Mouse (Mus musculus) left cerebral cortex, postnatal 25 days (tissue): Measurements from ENCODE around the gene Lmtk2. TPM values are rescaled to one million over a fixed set of nuclear protein-coding genes. Genes with fewer than 3 reads are reported as not detected.

Source experiments
- DNase-seq, 2 experiments: peaks; one replicate each; pipeline ENCODE4 v3.0.0; 2022; ENCODE audit warnings: low spot score in 2 of 2, mixed read lengths in 1 of 2
- intact Hi-C: fragments of 180-260 bp; cut with DNase I; formaldehyde crosslinking; loops from one replicate; pipeline ENCODE4 v1.15.1; 2025
- total RNA-seq, 2 experiments: library from RNA; stranded (reverse); gene quantifications; 2 replicates each; pipeline ENCODE4 v1.2.3; 2021

Lmtk2 gene
- total RNA-seq, 2 experiments from 2014 or later = 163 to 171 TPM

DNA sequence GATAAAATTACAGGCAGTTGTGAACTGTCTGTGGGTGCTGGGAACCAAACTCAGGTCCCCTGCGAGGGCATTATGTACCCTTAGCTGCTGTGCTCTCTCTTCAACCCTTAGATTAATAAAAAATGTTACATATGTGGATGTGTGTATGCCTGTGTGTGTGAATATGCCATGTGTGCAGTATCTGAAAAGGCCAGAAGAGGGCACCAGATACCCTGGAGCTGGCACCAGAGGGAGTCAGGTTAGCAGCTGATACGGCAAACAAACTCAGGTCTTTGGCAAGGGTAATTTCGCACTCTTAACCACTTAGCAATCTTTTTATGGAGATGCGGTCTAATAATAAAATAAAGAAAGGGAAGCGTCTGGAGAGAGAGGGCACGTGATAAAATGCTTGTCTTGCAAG lies 102.2 kb downstream of the Lmtk2 start:
- intact Hi-C loops = no loop called here
- DNase-seq = no peak

DNA sequence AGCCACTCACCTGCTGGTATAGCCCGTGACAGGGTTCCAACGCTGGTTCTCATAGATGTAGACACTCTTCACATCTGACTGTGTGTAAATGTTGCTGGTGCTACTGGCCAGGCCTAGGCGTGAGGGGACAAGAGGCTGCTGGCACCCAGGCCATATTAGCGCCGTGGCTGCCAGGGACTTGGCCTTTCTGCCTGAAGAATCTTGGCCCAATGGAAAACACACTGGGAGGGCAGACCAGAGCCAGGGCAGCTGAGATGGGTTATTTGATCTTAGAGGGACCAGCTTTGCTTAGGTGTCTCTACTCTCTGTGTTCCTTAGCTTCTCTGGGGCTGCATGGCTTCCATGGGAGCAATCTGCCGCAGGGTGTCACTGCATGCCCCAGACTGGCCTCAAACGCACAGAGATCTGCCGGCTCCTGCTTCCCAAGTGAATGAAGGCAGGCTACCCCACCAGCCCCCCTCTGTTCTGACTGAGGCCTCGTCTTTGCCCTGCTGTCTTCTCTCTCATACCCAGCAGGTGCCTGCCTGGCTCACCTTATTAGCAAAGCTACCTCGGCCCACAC lies 103.2 kb downstream of the Lmtk2 start:
- no peak for DNase-seq
- intact Hi-C loops = no loop called here

DNA sequence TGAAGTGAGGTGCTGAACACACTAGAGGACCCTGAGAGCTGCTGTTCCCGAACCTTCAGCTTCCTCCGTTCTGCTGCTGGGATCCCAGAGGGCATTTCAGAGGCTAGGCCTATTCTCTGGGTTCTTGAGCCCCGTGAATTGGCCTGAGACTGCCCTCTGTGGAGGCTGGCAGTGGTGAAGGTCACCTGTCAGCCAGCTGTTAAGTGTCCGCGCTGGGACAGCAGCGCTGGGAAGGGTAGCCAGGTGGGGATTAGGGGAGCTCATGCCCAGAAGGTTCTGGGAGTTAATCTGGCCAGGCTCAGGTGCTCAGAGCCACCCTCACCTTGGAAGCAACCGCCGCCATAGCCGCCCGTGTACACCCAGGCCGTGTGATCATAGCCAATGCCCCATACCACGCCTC lies 104.1 kb downstream of the Lmtk2 start:
- intact Hi-C loops = no loop called here
- DNase-seq = no peak

DNA sequence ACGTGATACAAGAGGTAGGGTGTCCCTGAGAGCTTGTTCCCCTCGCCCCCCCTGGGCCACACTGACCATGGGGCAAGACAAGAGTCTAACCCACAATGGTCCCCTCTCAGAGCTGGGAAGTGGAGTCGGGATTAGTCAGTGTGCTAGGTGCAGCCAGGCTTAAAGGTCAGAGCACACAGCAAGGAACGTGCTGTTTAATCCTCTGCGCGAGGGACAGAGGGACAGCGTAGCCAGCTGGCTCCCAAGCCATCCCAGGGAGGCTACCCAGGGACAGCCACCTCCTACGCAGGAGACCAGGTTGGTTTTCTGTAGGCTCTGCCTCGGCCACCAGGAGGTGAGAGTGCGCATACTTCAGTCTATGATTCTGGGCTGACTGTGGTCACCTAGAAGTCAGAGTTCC lies 104.7 kb downstream of the Lmtk2 start:
- DNase-seq = no peak
- intact Hi-C loops = loop anchor here (5.0 kb wide), 1 partner anchor 532 kb away; no protein-coding TSS in a partner anchor

DNA sequence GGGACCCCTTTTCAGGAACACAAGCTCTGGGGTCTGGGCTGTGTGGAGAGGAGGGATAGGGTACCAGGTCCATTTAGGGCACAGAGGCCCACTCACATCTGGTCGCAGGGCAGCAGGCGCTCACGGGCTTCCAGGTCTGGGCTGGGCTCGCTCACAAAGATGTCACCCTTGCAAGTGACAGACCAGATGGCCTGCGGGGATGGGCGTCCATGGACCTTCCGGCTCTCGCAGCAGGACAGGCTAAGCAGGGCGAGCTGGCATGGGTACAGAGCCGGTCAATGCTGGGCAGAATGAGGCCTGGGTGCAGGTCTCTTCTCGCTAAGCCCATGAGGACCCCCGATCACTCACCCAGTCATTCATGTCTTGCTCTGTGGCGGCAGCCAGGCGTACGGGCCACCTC lies 105.8 kb downstream of the Lmtk2 start:
- DNase-seq = no peak
- intact Hi-C loops = loop anchor here (5.0 kb wide), 1 partner anchor 531 kb away; no protein-coding TSS in a partner anchor

DNA sequence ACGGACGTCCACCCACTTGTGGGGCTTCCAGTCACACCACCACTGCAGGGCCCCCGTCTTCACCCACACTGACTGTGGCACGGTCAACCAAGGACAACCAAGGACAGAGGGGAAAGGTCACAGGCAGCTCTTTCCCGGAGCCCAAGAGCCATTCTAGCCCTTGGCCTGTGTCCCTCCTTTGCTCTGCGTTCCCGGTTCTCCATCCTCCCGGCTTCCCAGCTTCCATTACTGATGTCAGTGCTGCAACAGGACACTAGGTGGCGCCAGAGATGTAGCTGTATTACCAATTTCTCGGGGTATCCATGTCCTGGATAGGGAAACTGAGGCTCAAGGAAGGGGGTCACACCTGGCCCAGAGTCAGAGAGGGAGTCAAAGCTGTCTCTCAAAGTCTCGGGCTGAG lies 107.2 kb downstream of the Lmtk2 start:
- DNase-seq = peak; percentile 50 to 52
- intact Hi-C loops = loop anchor here (5.0 kb wide), 1 partner anchor 530 kb away; no protein-coding TSS in a partner anchor

DNA sequence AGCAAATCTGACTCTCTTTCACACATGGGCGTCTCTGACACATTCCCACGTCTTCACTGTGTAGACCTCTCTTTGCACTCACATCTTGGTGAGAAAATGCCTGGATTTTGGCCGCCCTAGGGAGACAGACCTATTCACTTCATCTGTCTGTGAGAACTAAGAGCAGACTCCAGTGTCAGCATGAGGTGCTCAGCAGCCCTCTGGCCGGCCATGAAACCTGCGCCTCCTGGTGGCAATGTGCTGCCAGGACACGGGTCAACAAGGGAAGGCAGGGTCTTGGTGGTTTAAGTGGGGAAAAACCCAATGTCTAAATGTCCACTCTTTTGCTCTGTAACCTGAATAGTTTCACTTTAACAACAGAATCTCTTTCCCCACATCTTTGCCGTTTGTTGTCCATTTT lies 114.2 kb downstream of the Lmtk2 start:
- no peak for DNase-seq
- intact Hi-C loops = no loop called here

DNA sequence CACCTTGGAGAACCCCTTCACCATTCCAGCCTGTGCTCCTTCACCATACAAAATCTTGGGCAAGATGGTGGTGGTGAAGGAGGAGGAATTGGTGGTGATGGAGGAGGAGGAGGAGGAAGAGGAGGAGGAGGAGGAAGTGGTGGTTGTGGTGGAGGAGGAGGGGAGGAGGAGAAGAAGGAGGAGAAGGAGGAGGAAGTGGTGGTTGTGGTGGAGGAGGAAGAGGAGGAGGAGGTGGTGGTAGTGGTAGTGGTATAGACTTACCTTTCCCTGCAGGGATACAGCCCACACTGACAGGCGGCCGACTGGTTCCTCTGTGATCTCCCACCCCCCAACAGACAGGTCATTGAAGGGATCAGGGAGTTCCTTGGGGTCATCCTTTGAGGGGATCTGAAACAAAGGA lies 115.8 kb downstream of the Lmtk2 start:
- intact Hi-C loops = no loop called here
- no peak for DNase-seq

DNA sequence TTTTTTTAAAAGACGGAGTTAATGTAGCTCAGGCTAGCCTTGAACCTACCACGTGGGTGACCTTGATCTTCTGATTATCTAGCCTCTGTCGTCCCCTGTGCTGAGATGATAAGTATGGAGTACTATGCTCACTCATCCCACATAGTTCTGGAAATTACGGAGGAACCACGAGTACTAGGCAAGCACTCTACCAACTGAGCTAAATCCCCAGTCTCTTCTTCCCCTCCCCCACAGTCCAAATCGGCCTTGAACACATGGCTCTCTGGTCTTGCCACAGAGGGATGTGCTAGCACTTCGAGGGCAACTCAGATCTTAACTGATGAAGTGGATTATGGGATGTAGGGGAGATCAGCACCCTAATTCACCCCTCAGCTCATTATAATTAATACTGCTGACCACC lies 117.8 kb downstream of the Lmtk2 start:
- intact Hi-C loops = no loop called here
- no peak for DNase-seq

DNA sequence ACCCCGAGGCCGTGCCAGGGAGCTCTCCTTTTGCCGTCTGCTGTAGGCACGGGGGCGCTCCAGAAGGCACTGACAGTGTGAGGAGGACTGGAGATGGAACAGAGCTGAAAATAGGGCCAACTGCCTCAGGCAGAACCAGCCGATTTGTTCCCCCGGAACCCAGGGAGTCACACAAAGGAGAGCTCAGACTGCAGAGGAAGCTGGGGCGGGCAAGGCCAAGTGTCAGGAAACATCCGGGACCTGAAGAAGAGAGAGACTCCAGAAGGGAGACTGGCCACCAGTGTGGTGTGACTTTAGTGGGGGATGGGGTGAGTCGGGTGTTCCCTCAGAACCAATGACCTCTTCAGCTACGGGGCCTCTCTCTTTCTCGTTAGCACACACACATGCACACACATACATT lies 119.1 kb downstream of the Lmtk2 start:
- intact Hi-C loops = no loop called here
- no peak for DNase-seq

DNA sequence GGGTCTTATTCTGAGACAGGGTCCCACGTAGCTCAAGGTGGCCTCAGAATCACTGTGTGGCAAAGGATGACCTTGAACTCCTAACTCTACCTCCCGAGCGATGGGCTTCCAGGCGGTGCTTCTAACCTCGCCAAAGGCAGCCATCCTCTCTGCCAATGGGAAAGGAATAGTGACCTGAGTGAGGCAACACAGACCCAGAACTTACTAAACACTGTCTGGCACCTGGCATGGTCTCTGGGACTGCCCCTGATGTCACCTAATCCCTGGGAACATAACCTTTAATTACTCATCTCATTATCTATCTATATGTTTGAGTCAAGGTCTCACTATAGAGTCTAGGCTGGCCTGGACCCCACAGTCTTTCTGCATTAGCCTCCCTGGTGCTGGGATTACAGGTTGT lies 119.7 kb downstream of the Lmtk2 start:
- DNase-seq = no peak
- intact Hi-C loops = no loop called here

DNA sequence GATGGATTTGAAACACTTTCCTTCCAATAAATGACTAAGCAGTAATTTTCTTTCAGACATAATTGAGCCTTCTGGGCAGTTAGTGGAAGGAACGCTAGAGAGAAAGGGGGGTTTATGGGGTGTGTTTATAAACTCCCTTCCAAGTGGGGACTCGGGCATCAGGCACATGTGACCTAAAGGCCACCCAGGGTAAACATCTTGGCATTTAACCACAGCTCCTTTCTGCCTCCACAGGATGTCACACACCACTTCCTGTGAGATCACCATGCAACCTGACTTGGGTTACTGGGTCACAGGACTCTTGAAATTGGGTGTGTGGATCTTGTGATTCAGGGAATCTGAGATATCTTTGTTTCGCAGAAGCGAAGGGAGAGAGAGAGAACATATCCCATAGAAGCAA lies 121.1 kb downstream of the Lmtk2 start:
- intact Hi-C loops = no loop called here
- no peak for DNase-seq

DNA sequence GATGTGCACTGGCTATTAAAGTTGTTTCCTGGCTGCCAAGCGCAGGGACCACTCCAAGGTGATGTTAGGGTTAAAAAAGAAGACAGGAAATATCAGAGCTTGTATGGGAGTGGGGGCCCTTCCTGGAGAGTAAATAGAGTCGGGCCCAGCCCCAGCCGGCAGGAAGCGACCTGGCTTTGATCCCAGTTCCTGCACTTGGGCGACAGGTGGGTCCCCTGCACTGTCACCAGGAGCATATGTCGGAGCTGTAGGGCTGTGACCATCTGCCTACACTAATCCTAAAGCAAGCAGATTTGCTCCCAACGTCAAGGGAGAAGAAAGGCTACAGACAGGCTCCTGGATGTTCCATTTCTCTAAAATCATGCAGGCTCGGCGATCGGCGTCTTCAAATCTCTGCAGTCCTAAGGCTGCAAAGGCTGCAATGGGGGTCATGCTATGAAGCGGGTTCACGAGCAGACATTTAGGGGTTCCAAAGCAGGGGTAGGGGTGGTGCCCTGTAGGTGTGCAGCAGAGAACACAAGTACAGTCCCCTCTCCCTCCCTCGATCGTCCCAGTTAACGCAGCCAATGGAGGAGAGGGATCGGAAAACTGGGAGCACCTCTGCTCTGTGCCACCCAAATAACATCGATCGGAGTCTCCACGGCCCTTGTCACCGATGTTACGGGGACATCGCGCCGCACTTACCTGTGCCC lies 122.7 kb downstream of the Lmtk2 start:
- no peak for DNase-seq

DNA sequence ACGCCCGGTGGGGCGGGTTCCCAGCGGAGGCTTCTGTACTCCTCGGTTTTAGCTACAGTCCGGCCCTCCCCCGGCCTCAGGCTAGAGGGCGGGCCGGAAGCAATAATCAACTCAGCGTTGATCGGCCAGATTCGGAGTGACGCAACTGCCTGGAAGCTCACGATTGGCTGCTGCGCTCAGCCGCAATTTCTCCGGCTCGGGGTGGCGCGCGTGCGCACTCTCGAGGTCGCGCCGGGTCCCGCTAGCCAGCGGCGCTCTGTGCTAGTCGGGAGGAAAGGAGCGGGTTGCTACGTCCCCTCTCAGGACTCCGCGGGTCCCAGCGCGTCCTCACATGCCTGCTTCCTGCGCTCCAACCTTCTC lies 123.2 kb downstream of the Lmtk2 start, which contains the start of gene Tecpr1:
TSS of gene Tecpr1 (minus strand) at position 113 of the 360 bp plus-strand sequence.
- intact Hi-C loops = loop anchor here (2.0 kb wide), 1 partner anchor 33 kb away; no protein-coding TSS in a partner anchor
- peak; percentile 94 to 98 for DNase-seq

More for the DNA sequence above, 122.7 kb downstream of the Lmtk2 start:
- intact Hi-C loops = loop anchor here (2.0 kb wide), 1 partner anchor 34 kb away; no protein-coding TSS in a partner anchor

DNA sequence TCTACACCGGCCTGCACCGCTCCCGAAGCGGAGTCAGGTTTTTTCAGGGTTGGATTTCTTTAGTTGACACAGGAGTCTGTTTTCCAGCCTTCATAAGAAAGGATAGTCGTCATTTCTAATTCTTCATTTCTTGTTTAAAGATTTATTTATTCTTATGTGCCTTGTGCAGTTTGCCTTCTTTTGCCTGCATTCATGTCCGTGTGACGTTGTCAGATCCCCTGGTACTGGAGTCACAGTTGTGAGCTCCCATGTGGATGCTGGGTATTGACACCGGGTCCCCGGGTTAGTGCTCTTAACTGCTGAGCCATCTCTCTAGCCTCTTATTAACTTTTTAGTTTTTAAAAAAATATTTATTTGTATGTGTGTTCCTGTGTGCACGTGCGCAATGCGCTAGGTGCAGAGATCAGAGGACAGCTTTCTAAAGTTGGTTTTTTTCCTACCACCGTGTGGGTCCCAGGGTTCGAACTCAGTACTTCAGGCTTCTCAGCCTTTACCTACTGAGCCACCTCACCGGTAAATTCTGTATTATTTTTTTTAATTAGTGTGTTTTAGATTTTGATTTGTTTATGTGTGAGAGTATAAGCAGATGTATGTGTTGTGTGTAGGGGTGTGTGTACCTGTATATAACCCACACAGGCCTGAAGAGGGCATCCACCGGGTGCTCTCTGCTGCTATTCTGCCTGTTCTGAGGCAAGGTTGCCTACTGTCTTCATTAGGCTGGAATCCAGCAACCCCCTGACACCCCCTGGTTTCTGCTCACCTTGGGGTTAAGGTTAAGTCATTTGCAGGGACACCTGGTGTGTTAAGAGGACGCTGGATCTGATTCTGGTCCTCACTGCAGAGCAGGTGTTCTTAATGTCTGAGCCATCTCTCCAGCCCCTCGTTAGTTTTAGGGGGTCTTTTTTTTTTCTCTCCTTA lies 123.9 kb downstream of the Lmtk2 start:
- intact Hi-C loops = loop anchor here (2.0 kb wide), 1 partner anchor 33 kb away; no protein-coding TSS in a partner anchor
- no peak for DNase-seq

DNA sequence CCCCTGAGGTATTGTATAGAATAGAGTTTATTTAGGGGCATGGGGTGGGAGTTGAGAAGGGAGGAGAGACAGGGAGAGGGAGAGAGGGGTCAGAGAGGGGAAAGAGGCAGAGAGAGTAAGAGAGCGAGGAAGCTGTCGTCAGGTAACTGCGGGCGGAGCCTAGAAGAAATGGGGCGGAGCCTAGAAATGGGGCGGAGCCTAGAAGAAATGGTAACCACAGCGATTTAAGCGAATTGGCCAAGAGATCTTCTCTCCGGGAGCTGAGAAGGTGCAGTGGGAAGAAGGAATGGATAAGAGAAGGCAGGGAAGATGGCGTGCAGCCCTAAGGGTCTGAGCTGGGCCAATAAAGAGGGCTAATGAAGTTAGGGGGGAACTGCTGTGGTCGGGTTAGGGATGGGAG lies 126.0 kb downstream of the Lmtk2 start:
- DNase-seq = no peak
- intact Hi-C loops = no loop called here

DNA sequence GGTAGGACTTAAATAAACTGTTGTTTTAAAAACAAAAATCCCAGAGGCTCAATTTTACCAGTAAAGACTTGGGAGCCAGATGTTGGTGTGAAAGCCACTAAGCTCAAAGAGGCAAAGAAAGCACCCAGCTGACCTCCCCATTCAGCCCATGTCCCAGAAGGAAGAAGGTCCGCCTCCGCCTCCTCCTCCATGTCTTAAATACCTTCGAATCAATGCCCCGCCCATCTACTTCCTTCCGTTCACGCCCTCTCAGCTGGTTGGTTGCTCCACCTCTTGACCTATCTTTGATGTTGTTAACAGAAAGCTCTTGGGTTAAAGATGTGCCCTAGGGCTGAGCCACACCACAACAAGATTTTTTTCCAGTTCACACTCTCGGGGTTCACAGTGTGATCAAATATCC lies 130.0 kb downstream of the Lmtk2 start:
- no peak for DNase-seq
- intact Hi-C loops = no loop called here

DNA sequence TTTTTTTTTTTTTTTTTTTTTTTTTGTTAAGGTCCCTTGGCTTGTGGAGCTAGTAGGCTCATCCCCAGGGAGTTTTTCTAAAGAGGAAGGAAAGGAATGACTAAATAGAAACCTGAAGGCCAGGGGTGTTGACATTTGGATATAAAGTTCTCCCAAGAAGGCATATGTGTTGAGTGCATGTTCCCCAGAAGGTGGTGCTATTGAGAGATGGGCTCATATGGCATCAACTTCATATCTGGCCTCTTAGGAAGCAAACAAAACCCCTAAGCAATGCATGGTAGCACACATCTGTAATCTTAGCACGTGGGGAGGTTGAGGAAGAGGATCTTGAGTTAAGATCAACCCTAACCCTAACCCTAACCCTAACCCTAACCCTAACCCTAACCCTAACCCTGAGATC lies 131.2 kb downstream of the Lmtk2 start:
- intact Hi-C loops = no loop called here

DNA sequence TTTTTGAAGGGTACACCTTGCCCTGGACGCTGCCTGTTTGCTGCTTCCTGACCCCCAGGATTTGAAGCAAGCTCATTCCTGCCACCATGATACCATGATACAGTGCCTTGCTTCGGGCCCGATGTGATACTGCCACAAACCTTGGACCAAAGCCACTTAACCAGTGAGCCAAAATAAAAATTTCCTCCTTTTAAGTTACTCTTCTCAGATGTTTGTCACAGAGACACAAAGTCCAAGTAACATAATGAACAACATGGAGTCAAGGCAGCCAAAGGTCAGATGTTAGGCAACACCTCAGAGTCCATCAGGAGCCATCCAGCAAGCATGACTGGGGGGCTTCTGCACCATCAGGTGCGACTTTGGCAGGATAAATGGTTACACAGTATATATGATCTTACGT lies 132.3 kb downstream of the Lmtk2 start:
- intact Hi-C loops = no loop called here
- no peak for DNase-seq

More for the DNA sequence above, 131.2 kb downstream of the Lmtk2 start:
- DNase-seq = no peak

DNA sequence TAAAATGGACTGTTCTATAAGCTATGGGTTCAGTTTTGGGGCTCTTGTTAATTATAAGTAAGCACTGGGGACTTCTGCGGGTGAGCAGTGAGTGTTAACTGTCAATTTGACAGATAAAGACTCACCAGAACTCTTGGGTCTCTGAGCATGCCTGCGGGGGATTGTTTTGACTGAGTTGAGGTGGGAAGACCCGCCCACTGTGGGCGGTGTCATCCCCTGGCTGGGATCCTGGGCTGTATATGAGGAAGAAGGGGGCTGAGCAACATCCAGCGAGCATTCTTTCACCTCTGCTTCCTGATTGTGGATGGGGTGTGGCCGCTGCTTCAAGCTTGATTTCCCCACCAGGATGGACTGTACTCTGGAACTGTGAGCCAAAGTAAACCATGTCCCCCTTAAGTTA lies 134.0 kb downstream of the Lmtk2 start:
- intact Hi-C loops = no loop called here
- no peak for DNase-seq
